Mouse (Mus musculus): ENCODE data around the gene Polr3h. TPM values are rescaled to one million over a fixed set of nuclear protein-coding genes. Genes with fewer than 3 reads are reported as not detected.
A peak's percentile ranks its signal among the peaks of the same experiment; 100 is the strongest.
"Not testable (repeated sequence)": the region's sequence is repeated elsewhere in the genome, so short reads cannot be mapped to it uniquely, and the experiment has no call there.

The Polr3h gene
- total and polyA plus RNA-seq, 2 experiments from 2014 or later: 49.5 to 77.0 TPM

GRCm38 (mm10) chr15:81908767-81909166 lies 17.3 kb downstream of the Polr3h start:
- H3K9ac ChIP-seq (replicated peaks; ENCODE audit: low read length, poor library complexity, severe bottlenecking); H3K9me3 ChIP-seq (ENCODE audit: low read length); H3K27ac ChIP-seq (ENCODE audit: low read depth, low read length); H3K4me1 ChIP-seq (ENCODE audit: insufficient read depth, low read length); H3K4me2 ChIP-seq (ENCODE audit: low read depth, low read length, poor library complexity, severe bottlenecking); DNase-seq (ENCODE audit: low spot score); ATAC-seq (ENCODE audit: low FRiP score); H3K4me3 ChIP-seq (ENCODE audit: low read depth, low read length); H3K27me3 ChIP-seq (ENCODE audit: insufficient read depth, low read length): not testable (repeated sequence)
- 93% methylated on average over 4 of the region's 4 CpGs for WGBS
- peak; percentile 44 for TF ChIP-seq CTCF (IDR thresholded peaks at IDR 0.05)
- peaks cover 77% of the 10 kb centered on the region for H3K36me3 ChIP-seq (ENCODE audit: insufficient read depth, low read length)

GRCm38 (mm10) chr15:81907953-81908352 lies 18.1 kb downstream of the Polr3h start:
- no peaks in the 10 kb centered on the region for H3K4me1 ChIP-seq (ENCODE audit: insufficient read depth, low read length)
- H3K27ac ChIP-seq (ENCODE audit: low read depth, low read length): no peak overlapping the region
- 94% methylated on average over 8 of the region's 8 CpGs for WGBS
- H3K9me3 ChIP-seq (ENCODE audit: low read length): no peaks in the 10 kb centered on the region
- no peak overlapping the region for H3K4me2 ChIP-seq (ENCODE audit: low read depth, low read length, poor library complexity, severe bottlenecking)
- DNase-seq (ENCODE audit: low spot score) (no peak), ATAC-seq (ENCODE audit: low FRiP score) (no peak)
- TF ChIP-seq CTCF (IDR thresholded peaks at IDR 0.05): no peak
- no peak overlapping the region for H3K4me3 ChIP-seq (ENCODE audit: low read depth, low read length)
- H3K27me3 ChIP-seq (ENCODE audit: insufficient read depth, low read length): no peaks in the 10 kb centered on the region
- H3K9ac ChIP-seq (replicated peaks; ENCODE audit: low read length, poor library complexity, severe bottlenecking): no peak overlapping the region
- peaks cover 74% of the 10 kb centered on the region for H3K36me3 ChIP-seq (ENCODE audit: insufficient read depth, low read length)

GRCm38 (mm10) chr15:81904939-81905338 lies 21.1 kb downstream of the Polr3h start:
- H3K4me1 ChIP-seq (ENCODE audit: insufficient read depth, low read length): no peaks in the 10 kb centered on the region
- peak; percentile 82 for TF ChIP-seq CTCF (IDR thresholded peaks at IDR 0.05)
- 39% methylated on average over 2 of the region's 2 CpGs for WGBS
- DNase-seq (ENCODE audit: low spot score) (peak; percentile 71), ATAC-seq (ENCODE audit: low FRiP score) (no peak)
- H3K36me3 ChIP-seq (ENCODE audit: insufficient read depth, low read length): peaks cover 54% of the 10 kb centered on the region
- no peaks in the 10 kb centered on the region for H3K27me3 ChIP-seq (ENCODE audit: insufficient read depth, low read length)
- H3K9ac ChIP-seq (replicated peaks; ENCODE audit: low read length, poor library complexity, severe bottlenecking): no peak overlapping the region
- H3K27ac ChIP-seq (ENCODE audit: low read depth, low read length): no peak overlapping the region
- H3K4me2 ChIP-seq (ENCODE audit: low read depth, low read length, poor library complexity, severe bottlenecking): no peak overlapping the region
- H3K9me3 ChIP-seq (ENCODE audit: low read length): no peaks in the 10 kb centered on the region
- no peak overlapping the region for H3K4me3 ChIP-seq (ENCODE audit: low read depth, low read length)

GRCm38 (mm10) chr15:81898751-81899150 lies 27.3 kb downstream of the Polr3h start:
- H3K36me3 ChIP-seq (ENCODE audit: insufficient read depth, low read length): peaks cover 27% of the 10 kb centered on the region
- no peak overlapping the region for H3K9ac ChIP-seq (replicated peaks; ENCODE audit: low read length, poor library complexity, severe bottlenecking)
- no peaks in the 10 kb centered on the region for H3K9me3 ChIP-seq (ENCODE audit: low read length)
- 88% methylated on average over 2 of the region's 2 CpGs for WGBS
- DNase-seq (ENCODE audit: low spot score) (no peak), ATAC-seq (ENCODE audit: low FRiP score) (no peak)
- H3K4me2 ChIP-seq (ENCODE audit: low read depth, low read length, poor library complexity, severe bottlenecking): no peak overlapping the region
- H3K4me3 ChIP-seq (ENCODE audit: low read depth, low read length): no peak overlapping the region
- H3K4me1 ChIP-seq (ENCODE audit: insufficient read depth, low read length): no peaks in the 10 kb centered on the region
- no peak for TF ChIP-seq CTCF (IDR thresholded peaks at IDR 0.05)
- H3K27me3 ChIP-seq (ENCODE audit: insufficient read depth, low read length): no peaks in the 10 kb centered on the region
- no peak overlapping the region for H3K27ac ChIP-seq (ENCODE audit: low read depth, low read length)

- Histone ChIP-seq H3K27ac (ENCODE audit: low read depth, low read length) (no peak overlapping the region), H3K9ac (replicated peaks; ENCODE audit: low read length, poor library complexity, severe bottlenecking) (no peak overlapping the region), H3K4me1 (ENCODE audit: insufficient read depth, low read length) (no peaks in the 10 kb centered on the region), H3K4me3 (ENCODE audit: low read depth, low read length) (no peak overlapping the region), H3K9me3 (ENCODE audit: low read length) (no peaks in the 10 kb centered on the region), H3K36me3 (ENCODE audit: insufficient read depth, low read length) (peaks cover 22% of the 10 kb centered on the region), H3K4me2 (ENCODE audit: low read depth, low read length, poor library complexity, severe bottlenecking) (no peak overlapping the region), H3K27me3 (ENCODE audit: insufficient read depth, low read length) (no peaks in the 10 kb centered on the region)
- DNase-seq (ENCODE audit: low spot score) (no peak), ATAC-seq (ENCODE audit: low FRiP score) (no peak)
- no peak for TF ChIP-seq CTCF (IDR thresholded peaks at IDR 0.05)
- WGBS: 95% methylated on average over 5 of the region's 5 CpGs
Observed at GRCm38 (mm10) chr15:81897607-81898285, 28.3 kb downstream of the Polr3h start.

- no peaks in the 10 kb centered on the region for H3K4me1 ChIP-seq (ENCODE audit: insufficient read depth, low read length)
- DNase-seq (ENCODE audit: low spot score): peak; percentile 35
- H3K9me3 ChIP-seq (ENCODE audit: low read length): no peaks in the 10 kb centered on the region
- H3K9ac ChIP-seq (replicated peaks; ENCODE audit: low read length, poor library complexity, severe bottlenecking): no peak overlapping the region
- H3K4me3 ChIP-seq (ENCODE audit: low read depth, low read length): no peak overlapping the region
- H3K27ac ChIP-seq (ENCODE audit: low read depth, low read length): no peak overlapping the region
- H3K27me3 ChIP-seq (ENCODE audit: insufficient read depth, low read length): no peaks in the 10 kb centered on the region
- TF ChIP-seq CTCF (IDR thresholded peaks at IDR 0.05): no peak
- peaks cover 24% of the 10 kb centered on the region for H3K36me3 ChIP-seq (ENCODE audit: insufficient read depth, low read length)
- 84% methylated on average over 2 of the region's 2 CpGs for WGBS
- no peak overlapping the region for H3K4me2 ChIP-seq (ENCODE audit: low read depth, low read length, poor library complexity, severe bottlenecking)
- ATAC-seq (ENCODE audit: low FRiP score): no peak
Observed at GRCm38 (mm10) chr15:81896407-81896806, 29.6 kb downstream of the Polr3h start.
